Mouse (Mus musculus) layer of hippocampus, adult 9-11 months (tissue): ENCODE data around the gene Kifc3.

ENCODE experiments used
- DNase-seq: peaks from one replicate; pipeline ENCODE4 v3.0.0; 2022

Kifc3 gene

DNA sequence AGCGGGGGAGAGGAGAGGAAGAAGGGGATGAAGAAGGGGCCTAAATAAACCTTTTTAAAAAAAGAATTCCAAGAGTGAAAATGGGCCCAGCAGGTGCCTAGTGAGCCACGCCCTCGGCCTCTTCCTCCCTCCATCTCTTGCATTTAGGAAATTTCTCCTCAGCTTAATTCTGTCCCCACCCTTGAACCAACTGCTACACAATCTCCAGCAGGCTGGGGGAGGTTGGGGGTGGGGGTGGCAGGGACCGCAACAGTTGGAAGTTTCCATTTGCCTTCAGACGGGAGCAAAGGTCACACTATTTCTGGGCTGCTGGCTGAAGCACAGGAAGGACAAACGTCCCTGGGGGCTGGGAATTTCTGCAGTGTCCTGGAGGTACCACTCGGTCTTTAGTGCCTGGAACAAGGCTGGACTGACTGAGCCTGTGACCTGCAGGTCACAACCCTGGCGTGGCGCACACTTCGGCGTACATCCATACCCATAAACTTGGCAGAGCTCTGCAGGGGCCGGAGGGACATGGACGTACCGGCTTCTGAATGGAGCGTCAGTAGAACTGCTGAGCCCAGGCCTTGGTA lies 71.6 kb downstream of the Kifc3 start:
- DNase-seq: no peak

DNA sequence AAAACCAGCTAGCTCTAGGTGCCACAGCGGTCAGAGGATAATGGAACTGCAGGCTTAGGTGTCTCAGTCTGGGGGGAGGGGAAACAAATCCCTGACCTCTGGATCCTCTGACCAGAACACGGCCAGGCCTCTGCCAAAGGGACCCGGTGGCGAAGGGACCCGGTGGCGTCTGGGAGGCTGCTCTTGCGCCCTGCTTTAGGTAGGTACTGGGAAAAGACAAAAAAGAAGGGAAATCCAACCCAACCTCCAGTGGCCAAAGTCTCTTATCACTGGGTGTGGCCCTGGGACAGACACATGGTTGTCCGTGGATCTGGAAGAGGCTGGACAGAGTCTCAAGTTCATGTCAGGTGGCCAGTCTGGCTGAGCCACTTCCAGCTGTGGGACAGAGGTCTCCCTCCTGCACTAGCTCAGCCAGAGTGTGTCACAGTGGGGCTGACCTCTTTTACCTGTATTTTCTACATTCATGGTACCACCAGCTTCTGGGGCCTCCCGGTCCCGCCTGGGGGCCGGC lies 73.8 kb downstream of the Kifc3 start:
- no peak for DNase-seq

DNA sequence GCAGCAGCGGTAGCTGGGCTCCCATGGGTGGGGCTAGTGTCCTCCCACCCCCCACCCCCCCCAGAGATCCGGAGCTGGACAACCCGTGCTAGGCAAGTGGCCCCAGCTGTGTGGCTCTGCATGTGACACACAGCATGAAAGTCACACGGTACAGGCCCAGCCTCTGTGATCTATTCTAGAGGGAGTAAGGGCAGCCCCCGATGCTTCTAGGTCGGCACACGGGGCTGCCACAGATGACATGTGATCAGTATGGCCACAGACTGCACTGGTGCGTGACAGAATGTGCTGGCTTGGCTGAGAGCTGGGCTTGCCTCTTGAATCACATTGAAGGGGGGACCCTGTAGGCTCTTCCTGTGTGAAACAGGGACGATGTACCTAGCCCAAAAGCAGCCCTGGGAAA lies 75.0 kb downstream of the Kifc3 start:
- DNase-seq: no peak

GRCm38 (mm10) chr8:95126497-95126896 lies 76.1 kb downstream of the Kifc3 start:
- DNase-seq: no peak

- DNase-seq: no peak
Measured at GRCm38 (mm10) chr8:95123455-95123854, 79.2 kb downstream of the Kifc3 start.

- no peak for DNase-seq
Measured at GRCm38 (mm10) chr8:95113750-95114149, 88.9 kb downstream of the Kifc3 start.

DNA sequence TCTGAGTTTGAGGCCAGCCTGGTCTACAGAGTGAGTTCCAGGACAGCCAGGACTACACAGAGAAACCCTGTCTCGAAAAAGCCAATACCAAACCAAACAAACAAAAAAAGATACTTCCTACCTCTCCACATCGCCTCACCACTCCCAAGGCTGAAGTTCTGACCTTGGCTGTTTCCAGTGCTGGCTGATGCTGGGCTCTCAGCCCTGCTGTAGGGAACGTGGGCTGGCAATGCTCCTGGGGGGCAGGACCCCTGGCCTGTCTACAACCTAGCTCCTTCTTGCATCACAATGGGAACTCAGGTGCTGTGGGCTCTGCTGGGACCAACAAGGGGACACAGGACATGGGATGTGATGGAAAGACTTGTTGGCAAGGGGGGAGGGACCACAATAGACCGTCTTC lies 89.5 kb downstream of the Kifc3 start:
- no peak for DNase-seq

GRCm38 (mm10) chr8:95112594-95112993 lies 90.0 kb downstream of the Kifc3 start:
- no peak for DNase-seq

GRCm38 (mm10) chr8:95107306-95107705 lies 95.3 kb downstream of the Kifc3 start:
- DNase-seq: no peak

GRCm38 (mm10) chr8:95101972-95102371 lies 100.6 kb downstream of the Kifc3 start:
- no peak for DNase-seq

DNA sequence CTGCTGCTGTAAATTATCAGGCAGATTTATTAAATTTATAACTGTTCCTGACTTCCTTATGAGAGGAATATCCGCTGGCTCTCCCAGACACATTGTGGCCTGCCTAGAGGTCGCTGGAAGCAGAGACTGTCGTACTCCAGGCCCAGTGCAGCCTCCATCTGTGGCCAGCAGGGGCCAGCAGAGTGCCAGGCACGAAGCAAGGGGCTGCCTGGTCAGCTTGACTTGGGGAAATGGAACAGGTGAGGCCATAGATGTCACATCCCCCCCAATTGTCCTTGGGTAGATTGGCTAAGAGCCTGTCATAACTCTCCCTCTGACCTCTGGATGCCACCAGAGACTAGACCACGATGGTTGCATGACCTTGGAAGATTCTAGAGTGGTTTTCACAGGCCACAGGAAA lies 103.6 kb downstream of the Kifc3 start:
- peak; percentile 41 for DNase-seq

GRCm38 (mm10) chr8:95093574-95093973 lies 109.0 kb downstream of the Kifc3 start:
- DNase-seq: no peak

GRCm38 (mm10) chr8:95085432-95086141 lies 117.0 kb downstream of the Kifc3 start:
- DNase-seq: no peak

- no peak for DNase-seq
Measured at GRCm38 (mm10) chr8:95084744-95085431, 117.7 kb downstream of the Kifc3 start.

- no peak for DNase-seq
Measured at GRCm38 (mm10) chr8:95084261-95084660, 118.4 kb downstream of the Kifc3 start.

- DNase-seq: no peak
Measured at GRCm38 (mm10) chr8:95081650-95082049, 121.0 kb downstream of the Kifc3 start.

GRCm38 (mm10) chr8:95080381-95081341 lies 122.0 kb downstream of the Kifc3 start, which contains the start of gene Katnb1:
TSS of gene Katnb1 (plus strand) at chr8:95081186.
- DNase-seq: peak; percentile 100

GRCm38 (mm10) chr8:95079305-95079704 lies 123.3 kb downstream of the Kifc3 start:
- DNase-seq: no peak

DNA sequence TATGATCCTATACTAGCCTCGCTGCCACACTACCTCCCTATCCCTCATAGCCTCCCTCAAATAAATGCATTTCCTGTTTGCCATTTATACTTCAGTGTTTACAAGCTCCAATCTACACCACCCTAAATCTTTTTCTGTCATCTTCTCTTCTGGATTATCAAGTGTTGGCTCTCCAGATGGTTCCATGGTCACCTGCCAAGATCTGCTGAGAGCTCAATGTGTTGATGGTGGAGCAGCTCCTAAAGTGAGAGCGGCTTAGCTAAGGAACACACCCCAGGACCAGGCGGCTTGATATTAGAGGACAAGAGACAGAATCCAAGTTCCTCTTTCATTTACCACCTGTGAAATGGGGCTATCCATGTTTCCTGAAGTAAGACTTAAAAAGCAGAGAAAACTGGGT lies 124.6 kb downstream of the Kifc3 start:
- DNase-seq: no peak

GRCm38 (mm10) chr8:95076151-95076550 lies 126.5 kb downstream of the Kifc3 start:
- no peak for DNase-seq

GRCm38 (mm10) chr8:95075504-95075903 lies 127.1 kb downstream of the Kifc3 start:
- no peak for DNase-seq

DNA sequence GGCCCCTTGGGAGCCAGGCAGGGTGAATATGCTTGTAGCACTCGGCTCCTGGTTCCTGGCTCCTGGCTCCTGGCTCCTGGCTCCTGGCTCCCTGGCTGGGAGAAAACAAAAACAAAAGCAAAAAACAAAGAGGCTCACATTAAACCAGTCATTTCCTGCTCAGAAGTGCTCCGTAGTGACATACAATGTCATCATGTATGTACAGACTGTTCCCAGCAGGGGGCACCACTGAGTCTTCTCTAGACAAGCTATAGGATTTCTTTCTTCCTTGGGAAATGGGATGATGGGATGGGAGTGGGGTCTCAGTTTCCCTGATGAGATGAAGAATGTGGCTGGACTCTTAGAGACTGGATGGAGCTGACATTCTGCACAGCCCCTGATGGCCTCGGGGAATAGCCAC lies 135.0 kb downstream of the Kifc3 start:
- DNase-seq: no peak

DNA sequence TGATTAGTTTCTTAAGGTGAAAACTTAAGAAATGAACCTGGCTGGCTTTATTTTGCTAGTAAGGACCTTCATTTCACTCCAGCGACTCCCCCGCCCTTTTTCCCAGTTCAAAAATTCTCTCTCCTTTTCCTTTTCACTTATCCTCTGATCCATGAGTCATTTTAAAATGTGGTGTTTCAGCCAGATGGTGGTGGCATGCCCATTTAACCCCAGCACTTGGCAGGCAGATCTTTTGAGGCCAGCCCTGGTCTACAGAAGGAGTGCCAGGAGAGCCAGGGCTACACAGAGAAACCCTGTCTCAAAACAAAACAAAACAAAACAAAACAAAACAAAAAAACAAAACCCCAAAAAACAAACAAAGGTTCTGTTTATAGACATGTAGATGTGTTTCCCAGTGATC lies 138.1 kb downstream of the Kifc3 start:
- DNase-seq: no peak
